In genomic region chr5:131013101-131013500, GRCm38 (mm10) we compare ENCODE assay signal across 30 mouse cellular contexts.
DNase-seq lines count a peak whose midpoint lies in the region; ATAC-seq lines count a peak whose summit lies in the region.
"Had no signal": no experiment of that assay in that cellular context is flagged by ENCODE, and none has a peak within 500 bp of the region (broad histone marks: within the 10 kb centered on the region; RNA-seq: fewer than 3 reads in every experiment).

No protein-coding gene starts in this region.

- H3K36me3 ChIP-seq in hindbrain, embryonic 13.5 days, result no peaks in the 10 kb centered on the region
- no peaks in the 10 kb centered on the region for H3K36me3 ChIP-seq in hindbrain, embryonic 12.5 days
- H3K36me3 ChIP-seq: embryonic facial prominence, embryonic 10.5 days; embryonic facial prominence, embryonic 13.5 days; forebrain, embryonic 12.5 days; forebrain, embryonic 15.5 days; heart, embryonic 15.5 days; hindbrain, embryonic 10.5 days; hindbrain, embryonic 15.5 days had no signal

- no peak overlapping the region for H3K4me2 ChIP-seq in hindbrain, embryonic 13.5 days
- H3K4me2 ChIP-seq in hindbrain, embryonic 12.5 days (replicated peaks), result no peak overlapping the region
- H3K4me2 ChIP-seq: embryonic facial prominence, embryonic 13.5 days; forebrain, embryonic 12.5 days; forebrain, embryonic 15.5 days; heart, embryonic 11.5 days; heart, embryonic 15.5 days; hindbrain, embryonic 15.5 days had no signal

- H3K9ac ChIP-seq in hindbrain, embryonic 13.5 days, result no peak overlapping the region
- no peak overlapping the region for H3K9ac ChIP-seq in hindbrain, embryonic 12.5 days
- H3K9ac ChIP-seq: embryonic facial prominence, embryonic 13.5 days; forebrain, embryonic 12.5 days; forebrain, embryonic 15.5 days; heart, embryonic 15.5 days; hindbrain, embryonic 15.5 days had no signal

- no peaks in the 10 kb centered on the region for H3K4me1 ChIP-seq in hindbrain, embryonic 13.5 days (replicated peaks)
- no peaks in the 10 kb centered on the region for H3K4me1 ChIP-seq in hindbrain, embryonic 12.5 days
- H3K4me1 ChIP-seq: embryonic facial prominence, embryonic 10.5 days; embryonic facial prominence, embryonic 13.5 days; forebrain, embryonic 12.5 days; heart, embryonic 15.5 days; hindbrain, embryonic 10.5 days had no signal

- H3K9me3 ChIP-seq in hindbrain, embryonic 13.5 days, result no peaks in the 10 kb centered on the region
- H3K9me3 ChIP-seq in hindbrain, embryonic 12.5 days (replicated peaks), result no peaks in the 10 kb centered on the region
- H3K9me3 ChIP-seq: embryonic facial prominence, embryonic 10.5 days; forebrain, embryonic 12.5 days; heart, embryonic 15.5 days; hindbrain, embryonic 10.5 days; hindbrain, embryonic 15.5 days had no signal

- H3K27ac ChIP-seq in hindbrain, embryonic 13.5 days, result peak overlapping the region; percentile 32; the same call in 1 of the 2 replicates
- no peak overlapping the region for H3K27ac ChIP-seq in hindbrain, embryonic 12.5 days
- H3K27ac ChIP-seq: embryonic facial prominence, embryonic 10.5 days; embryonic facial prominence, embryonic 13.5 days; forebrain, embryonic 12.5 days; forebrain, embryonic 15.5 days; heart, embryonic 15.5 days; hindbrain, embryonic 10.5 days; hindbrain, embryonic 15.5 days had no signal

- no peak overlapping the region for H3K4me3 ChIP-seq in hindbrain, embryonic 13.5 days
- H3K4me3 ChIP-seq in hindbrain, embryonic 12.5 days, result no peak overlapping the region
- H3K4me3 ChIP-seq: embryonic facial prominence, embryonic 10.5 days; embryonic facial prominence, embryonic 13.5 days; erythroblast, embryonic 14.5 days; forebrain, embryonic 12.5 days; forebrain, embryonic 15.5 days; heart, embryonic 15.5 days; hindbrain, embryonic 10.5 days; hindbrain, embryonic 15.5 days had no signal

- DNase-seq in ES-CJ7 (ENCODE audit: low read depth, low spot score) (peak; percentile 33), NIH3T3 (ENCODE audit: low read depth) (peak; percentile 79)
- DNase-seq in spleen, adult 18-20 months, result no peak
- DNase-seq in frontal cortex, postnatal 36 days (ENCODE audit: low spot score in 2 of 2), result no peak
- DNase-seq: adrenal gland, adult 8-10 months; adrenal gland, postnatal 25 days; B cell, adult 2 months; cerebellum, adult 11-12 months; cerebellum, adult 8-10 months; cerebellum, postnatal 36 days; embryo, embryonic 11 days; gastrocnemius, postnatal 10 days; gastrocnemius, postnatal 36 days; heart, postnatal 10 days; heart, postnatal 36 days had no signal

- WGBS in hindbrain, embryonic 13.5 days, result 62% methylated on average over 3 of the region's 3 CpGs
- WGBS in hindbrain, embryonic 12.5 days, result 64% methylated on average over 3 of the region's 3 CpGs

- no peaks in the 10 kb centered on the region for H3K27me3 ChIP-seq in hindbrain, embryonic 13.5 days
- H3K27me3 ChIP-seq in hindbrain, embryonic 12.5 days, result no peaks in the 10 kb centered on the region
- H3K27me3 ChIP-seq: CH12.LX; embryonic facial prominence, embryonic 13.5 days; forebrain, embryonic 12.5 days; forebrain, embryonic 15.5 days; heart, embryonic 15.5 days; hindbrain, embryonic 15.5 days; Patski had no signal

- ATAC-seq in hindbrain, embryonic 13.5 days (ENCODE audit: low FRiP score), result no peak
- ATAC-seq in hindbrain, embryonic 12.5 days (ENCODE audit: low FRiP score), result no peak
- ATAC-seq: activated CD4-positive, CD25-positive, alpha-beta regulatory T cell, adult 4 months; forebrain, embryonic 15.5 days; intestine, postnatal 0 days; Patski had no signal

Comparison
In these comparisons a context has a peak if more than half of its experiments do, and no peak if none do; other contexts are left out.
1. DNase-seq: peak in ES-CJ7 (single experiment) and NIH3T3 (single experiment); none in spleen, adult 18-20 months (0 of 2) and frontal cortex, postnatal 36 days (0 of 2).